Mouse (Mus musculus): ENCODE measurements at regions not wholly inside any gene's neighbourhood (a gene's known extent, or its start where the extent isn't known, plus 50 kb on each side); places are given as distances from the start of the nearest gene placed in this dataset.

- TF ChIP-seq POLR2A (IDR thresholded peaks at IDR 0.05; ENCODE audit: control insufficient read depth, extremely low read depth, insufficient read depth, low read length, poor library complexity): no peak
- no peak for TF ChIP-seq CTCF (IDR thresholded peaks at IDR 0.05; ENCODE audit: borderline replicate concordance, control insufficient read depth, extremely low read depth, insufficient read depth, low read length, poor library complexity)
Observed at GRCm38 (mm10) chr12:35711549-35712070, 176.8 kb upstream of the Ahr start.
